Mouse (Mus musculus) monocyte, adult 5-6 weeks (primary cell): ENCODE data around the gene Pmis2. TPM values are rescaled to one million over a fixed set of nuclear protein-coding genes. Genes with fewer than 3 reads are reported as not detected.

Experiments used
- ATAC-seq: fragments of 153-309, 156-312 bp; replicated peaks from 2 replicates; pipeline ENCODE4 v1.8.0; 2017; ENCODE audit warnings: mild to moderate bottlenecking; ENCODE audit not compliant: low TSS enrichment, insufficient number of reproducible peaks, severe bottlenecking, poor library complexity, low FRiP score
- total RNA-seq: library from RNA; stranded (forward); fragments of 200-1000, 200-491, 200-594 nt; gene quantifications from 3 replicates; pipeline ENCODE4 v1.2.3, GENCODE M21; 2017

Gene Pmis2
- total RNA-seq, result not detected in 3 replicates

GRCm38 (mm10) chr7:30671480-30671879 lies at the start of gene Pmis2:
TSS of gene Pmis2 (minus strand) at chr7:30671605.
- no peak for ATAC-seq

- ATAC-seq, result no peak
These were observed 48.3 kb upstream of the Pmis2 start for GRCm38 (mm10) chr7:30719669-30720068.

GRCm38 (mm10) chr7:30717716-30718046 lies 46.3 kb upstream of the Pmis2 start:
- ATAC-seq, result no peak

GRCm38 (mm10) chr7:30717006-30717715 lies 45.8 kb upstream of the Pmis2 start:
- ATAC-seq, result peak; percentile 74

GRCm38 (mm10) chr7:30711942-30712341 lies 40.5 kb upstream of the Pmis2 start, which contains the start of gene Atp4a:
TSS of gene Atp4a (plus strand) at chr7:30712209.
- ATAC-seq, result no peak

GRCm38 (mm10) chr7:30707441-30707840 lies 36.0 kb upstream of the Pmis2 start:
- no peak for ATAC-seq

GRCm38 (mm10) chr7:30706214-30706882 lies 34.9 kb upstream of the Pmis2 start:
- ATAC-seq, result no peak

GRCm38 (mm10) chr7:30698589-30698988 lies 27.2 kb upstream of the Pmis2 start, which contains the start of gene 2200002J24Rik:
TSS of gene 2200002J24Rik (plus strand) at chr7:30698926.
- no peak for ATAC-seq

GRCm38 (mm10) chr7:30698101-30698500 lies 26.7 kb upstream of the Pmis2 start:
- peak; percentile 94 for ATAC-seq

GRCm38 (mm10) chr7:30688325-30688724 lies 16.9 kb upstream of the Pmis2 start:
- no peak for ATAC-seq

- no peak; the same call in 1 of the 2 replicates for ATAC-seq
These were observed 12.0 kb upstream of the Pmis2 start for GRCm38 (mm10) chr7:30683425-30683824.

GRCm38 (mm10) chr7:30681897-30682296 lies 10.5 kb upstream of the Pmis2 start:
- no peak for ATAC-seq

GRCm38 (mm10) chr7:30678263-30678975 lies 7.0 kb upstream of the Pmis2 start:
- no peak for ATAC-seq

- ATAC-seq, result peak; percentile 70; the same call in 1 of the 2 replicates
These were observed 2.2 kb downstream of the Pmis2 start for GRCm38 (mm10) chr7:30669229-30669628.

- ATAC-seq, result no peak
These were observed 6.1 kb downstream of the Pmis2 start for GRCm38 (mm10) chr7:30665321-30665720.

GRCm38 (mm10) chr7:30664529-30665200 lies 6.7 kb downstream of the Pmis2 start, which contains the start of gene Haus5:
TSS of gene Haus5 (minus strand) at chr7:30664994.
- ATAC-seq, result peak; percentile 98

- peak; percentile 99 for ATAC-seq
These were observed 21.5 kb downstream of the Pmis2 start, which contains the start of gene Rbm42 for GRCm38 (mm10) chr7:30649591-30650540. TSS of gene Rbm42 (minus strand) at chr7:30650317.

- no peak for ATAC-seq
These were observed 32.3 kb downstream of the Pmis2 start for GRCm38 (mm10) chr7:30639083-30639482.
